Mouse (Mus musculus) adrenal gland, adult 2 months (tissue): ENCODE measurements around the gene Esam. TPM values are rescaled to one million over a fixed set of nuclear protein-coding genes. Genes with fewer than 3 reads are reported as not detected.

Experiments
- DNase-seq: peaks from one replicate; pipeline ENCODE4 v3.0.0; 2021
- long read RNA-seq: library from polyadenylated mRNA; stranded (forward); transcript quantifications from one replicate; pipeline ENCODE4 v2.0.0, GENCODE M21; 2021
- polyA plus RNA-seq: library from polyadenylated mRNA; depleted of rRNA; stranded (reverse); fragments of >200 nt; gene quantifications from 2 replicates; pipeline ENCODE4 v1.2.3, GENCODE M21; 2012; rRNA removed
- total RNA-seq, 2 experiments: library from RNA; stranded (reverse); gene quantifications; 2 replicates each; pipeline ENCODE4 v1.2.3; 2021

Gene Esam
- total RNA-seq = 10 to 100 TPM; 23.5 to 42.4 TPM
- 49.2 and 59.1 TPM in 2 replicates for polyA plus RNA-seq
- long read RNA-seq, transcript Esam-201 (7 exons, 1,865 nt) = major isoform, 40 of 49 reads
- long read RNA-seq, partial matches to known transcripts = 2 of 49 reads
- long read RNA-seq, other reads (novel, unspliced or antisense) = 7 of 49 reads

DNA sequence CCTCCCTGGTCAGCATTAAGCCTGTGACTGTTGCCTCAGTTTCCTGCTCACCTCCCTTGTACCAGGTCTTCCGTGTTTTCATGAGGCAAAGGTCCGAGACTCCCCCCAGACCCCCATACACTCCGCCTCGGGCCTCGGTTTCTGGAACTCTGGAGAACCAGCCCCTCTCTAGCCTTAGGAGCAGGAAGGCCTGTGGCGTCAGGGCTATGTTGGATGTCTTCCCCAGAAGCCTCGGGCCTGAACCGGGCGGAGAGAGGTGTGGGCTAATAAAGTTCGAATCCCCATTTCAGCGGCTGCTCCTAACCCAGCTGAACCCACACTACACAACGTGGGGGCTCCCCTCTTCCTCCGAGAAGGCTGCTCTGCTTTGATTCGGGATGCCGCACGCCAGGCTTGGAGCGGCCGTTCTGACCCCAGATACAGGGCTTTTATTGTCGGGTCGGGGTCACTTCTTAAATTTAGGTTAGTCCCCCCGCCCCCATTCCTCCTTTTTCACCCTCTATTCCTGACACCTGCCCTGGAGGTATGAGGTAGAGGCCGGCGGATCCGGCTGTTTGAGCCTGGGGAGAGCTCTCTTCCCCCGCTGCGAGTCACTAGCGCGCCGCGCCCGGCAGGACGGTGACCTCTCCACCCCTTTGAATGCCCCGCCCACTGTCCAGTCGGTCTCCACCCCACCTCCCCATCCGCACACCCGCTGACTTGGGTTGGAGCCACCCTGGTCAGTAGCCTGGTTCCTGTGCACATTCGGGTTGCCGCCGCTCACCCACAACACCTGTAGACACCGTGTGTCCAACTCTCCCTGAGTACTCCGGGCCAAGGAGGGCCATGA is at the start of gene Esam:
TSS of gene Esam (plus strand) at position 683 of the 829 bp plus-strand sequence.
- DNase-seq = peak; percentile 86

DNA sequence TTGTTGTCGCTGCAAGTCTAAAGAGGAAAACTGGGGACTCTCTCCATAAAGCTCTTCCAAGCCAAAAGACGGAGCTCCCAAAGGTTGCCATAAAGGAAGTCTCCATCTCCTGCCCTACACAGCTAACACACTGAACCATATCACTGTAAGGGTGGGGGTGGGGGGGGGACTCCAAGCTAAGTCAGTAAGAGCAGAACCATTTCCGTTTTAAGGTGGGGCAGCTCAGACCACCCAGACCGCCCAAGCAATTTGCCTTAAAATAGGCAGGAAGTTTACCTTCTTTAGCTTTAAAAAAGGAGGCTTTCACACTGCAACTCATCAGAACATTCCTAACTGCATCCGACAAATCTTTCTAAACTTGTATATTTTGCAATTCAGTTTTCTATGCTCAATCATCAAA is 42.7 kb upstream of the Esam start:
- DNase-seq = no peak

- DNase-seq = peak; percentile 4
Observed at GRCm38 (mm10) chr9:37488041-37488440, 39.8 kb upstream of the Esam start.

DNA sequence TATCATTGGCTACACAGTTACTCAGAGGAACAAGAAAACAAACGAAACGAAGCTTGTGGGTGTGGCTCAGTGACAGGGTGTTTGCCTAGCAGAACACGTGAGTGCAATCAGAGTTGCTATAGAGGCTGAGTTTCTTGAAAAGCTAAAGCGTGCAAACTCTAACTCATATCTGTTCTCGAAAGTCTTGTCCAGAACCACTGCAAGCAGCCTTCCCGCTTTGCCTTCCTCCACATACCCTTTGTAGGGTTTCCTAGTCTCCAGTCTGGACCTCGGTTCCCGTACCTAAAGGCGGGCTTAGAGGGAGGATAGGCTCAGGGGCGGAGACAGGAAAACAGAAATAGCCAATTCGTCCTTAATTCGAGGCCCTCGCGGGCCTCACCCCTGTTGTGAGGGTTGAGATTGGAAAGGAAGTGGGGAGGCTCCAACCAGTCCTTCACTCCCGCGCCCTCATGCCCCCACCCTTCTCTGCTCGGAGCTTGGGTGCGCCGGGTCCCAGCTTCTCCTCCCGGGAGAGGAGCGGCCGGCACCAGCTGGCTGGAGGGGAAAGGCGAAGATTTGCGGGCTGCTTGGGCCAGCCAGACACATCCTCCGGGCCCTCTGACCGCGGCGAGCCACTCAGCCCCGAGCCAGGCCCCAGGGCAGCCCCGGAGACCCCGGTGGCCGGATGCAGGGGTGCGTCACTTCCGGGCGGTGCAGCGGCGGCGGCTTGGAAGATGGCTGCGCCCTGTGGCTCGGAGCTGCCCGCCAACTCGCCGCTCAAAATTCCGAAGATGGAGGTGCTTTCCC is 39.1 kb upstream of the Esam start, which contains the start of gene Msantd2:
TSS of gene Msantd2 (plus strand) at position 709 of the 786 bp plus-strand sequence.
- DNase-seq = peak; percentile 95

GRCm38 (mm10) chr9:37489446-37490120 is 38.3 kb upstream of the Esam start:
- peak; percentile 69 for DNase-seq

- no peak for DNase-seq
Observed at GRCm38 (mm10) chr9:37495761-37496160, 32.1 kb upstream of the Esam start.

- DNase-seq = no peak
Observed at GRCm38 (mm10) chr9:37496325-37496724, 31.6 kb upstream of the Esam start.

DNA sequence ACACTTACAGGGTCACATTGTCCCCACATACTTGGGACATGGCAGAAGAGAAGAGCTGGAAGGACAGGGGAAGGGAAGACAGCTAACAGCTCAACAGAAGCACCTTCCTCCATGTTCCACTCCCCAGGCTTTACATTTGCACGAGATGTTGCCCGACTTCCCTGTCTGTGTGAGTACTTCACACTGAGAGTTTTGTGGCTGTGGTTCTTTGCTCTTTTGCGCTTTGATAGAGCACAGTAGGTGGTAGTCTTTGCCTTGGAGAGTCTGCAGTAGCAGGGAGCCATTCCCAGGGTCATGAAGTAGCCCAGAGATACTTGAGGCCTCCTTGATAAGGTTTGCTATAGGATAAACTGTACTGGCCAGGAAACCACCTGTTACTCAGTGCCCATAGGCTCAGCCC is 27.7 kb upstream of the Esam start:
- DNase-seq = no peak

GRCm38 (mm10) chr9:37501170-37501569 is 26.7 kb upstream of the Esam start:
- no peak for DNase-seq

- no peak for DNase-seq
Observed at GRCm38 (mm10) chr9:37504348-37504747, 23.5 kb upstream of the Esam start.

DNA sequence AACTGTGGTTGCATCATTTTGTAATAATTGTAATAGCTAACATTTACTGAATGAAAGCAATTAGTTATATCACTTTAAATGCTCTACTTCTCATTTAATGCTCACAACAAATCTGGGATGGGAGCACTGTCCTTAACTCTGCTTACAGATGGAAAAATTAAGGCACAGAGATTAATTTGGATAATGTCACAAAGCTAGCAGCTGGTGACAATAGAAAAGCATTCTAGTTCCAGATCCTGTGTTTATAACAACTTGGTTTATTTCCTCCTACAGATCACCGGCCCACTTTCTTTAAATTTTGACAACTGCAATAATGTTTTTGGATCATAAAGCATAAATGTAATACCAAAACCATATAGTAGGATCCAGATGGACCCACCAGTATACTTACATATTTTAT is 21.9 kb upstream of the Esam start:
- no peak for DNase-seq

DNA sequence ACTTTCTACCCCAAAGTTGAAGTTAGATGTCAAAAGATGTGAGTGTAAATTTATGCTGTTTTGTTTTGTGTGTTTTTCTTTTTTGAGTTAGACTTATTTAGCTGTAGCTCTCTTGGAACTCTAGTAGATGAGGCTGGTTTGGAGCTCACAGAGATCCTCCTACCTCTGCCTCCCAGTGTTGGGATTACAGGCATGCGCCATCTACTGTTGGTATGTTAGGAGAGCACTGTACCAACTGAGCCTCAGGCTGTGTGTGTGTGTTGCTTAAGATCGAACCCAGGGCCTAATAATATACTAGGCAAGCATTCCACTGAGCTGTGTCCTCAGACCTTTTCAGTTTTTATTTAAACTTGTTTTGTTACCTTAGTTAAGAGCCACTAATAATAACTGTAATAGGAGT is 15.8 kb upstream of the Esam start:
- no peak for DNase-seq

DNA sequence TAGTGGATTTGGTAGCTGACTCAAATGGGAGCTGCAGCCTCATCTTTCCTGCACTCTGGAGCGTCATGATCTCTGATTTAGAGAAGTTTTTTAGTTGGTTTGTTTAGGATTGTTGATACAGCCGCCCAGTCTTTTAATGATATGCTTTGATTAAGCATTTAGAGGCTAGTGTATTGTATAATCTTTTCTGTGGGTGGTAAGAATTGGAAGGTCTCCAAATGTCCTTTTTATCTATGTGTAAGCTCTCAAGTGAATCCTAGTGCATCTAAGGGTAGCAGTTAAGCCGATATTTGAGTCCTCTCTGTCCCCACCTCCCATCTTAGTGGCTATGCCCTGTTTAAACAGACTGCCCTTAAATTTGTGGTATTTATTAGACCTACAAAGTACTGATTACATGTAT is 13.4 kb upstream of the Esam start:
- DNase-seq = no peak

GRCm38 (mm10) chr9:37517467-37517866 is 10.4 kb upstream of the Esam start:
- DNase-seq = no peak

GRCm38 (mm10) chr9:37518991-37519390 is 8.9 kb upstream of the Esam start:
- DNase-seq = no peak

DNA sequence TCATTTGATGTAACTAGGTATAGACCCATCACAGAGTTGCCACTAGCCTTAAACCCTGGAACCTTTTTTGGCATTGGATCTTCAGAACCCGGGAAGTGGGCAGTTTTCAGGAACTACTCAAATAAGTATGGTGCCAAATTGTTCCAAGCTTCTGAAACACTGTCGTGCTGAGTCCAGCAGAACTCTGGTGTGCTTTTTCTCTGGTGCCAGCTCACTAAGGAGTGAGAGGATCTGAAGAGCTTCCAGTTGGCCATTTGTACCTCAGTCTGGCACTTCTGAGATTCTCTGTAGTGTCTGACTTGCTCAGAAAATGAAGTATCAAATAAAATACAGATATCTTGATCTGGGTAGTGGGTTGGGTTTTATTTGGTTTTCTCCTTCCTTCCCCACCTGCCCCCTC is 7.9 kb upstream of the Esam start:
- DNase-seq = no peak

DNA sequence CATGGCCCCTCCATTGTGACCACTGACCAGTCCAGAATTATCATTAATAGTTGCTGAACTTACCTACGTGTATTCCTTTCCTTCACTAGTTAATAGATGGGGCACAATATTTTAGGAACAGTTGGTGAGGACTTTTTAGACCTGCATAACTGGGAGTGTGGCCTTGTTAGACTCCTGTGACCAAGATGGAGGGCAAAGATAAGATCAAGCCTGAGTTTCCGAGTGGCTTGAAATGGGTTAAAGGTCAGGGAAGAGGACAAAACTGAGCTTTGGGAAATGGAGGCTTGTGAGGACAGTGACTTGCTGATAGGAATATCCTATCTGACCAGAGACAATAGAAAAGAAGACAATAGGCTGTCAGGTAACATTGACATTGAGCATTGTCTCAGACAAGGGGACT is 2.4 kb upstream of the Esam start:
- DNase-seq = no peak

DNA sequence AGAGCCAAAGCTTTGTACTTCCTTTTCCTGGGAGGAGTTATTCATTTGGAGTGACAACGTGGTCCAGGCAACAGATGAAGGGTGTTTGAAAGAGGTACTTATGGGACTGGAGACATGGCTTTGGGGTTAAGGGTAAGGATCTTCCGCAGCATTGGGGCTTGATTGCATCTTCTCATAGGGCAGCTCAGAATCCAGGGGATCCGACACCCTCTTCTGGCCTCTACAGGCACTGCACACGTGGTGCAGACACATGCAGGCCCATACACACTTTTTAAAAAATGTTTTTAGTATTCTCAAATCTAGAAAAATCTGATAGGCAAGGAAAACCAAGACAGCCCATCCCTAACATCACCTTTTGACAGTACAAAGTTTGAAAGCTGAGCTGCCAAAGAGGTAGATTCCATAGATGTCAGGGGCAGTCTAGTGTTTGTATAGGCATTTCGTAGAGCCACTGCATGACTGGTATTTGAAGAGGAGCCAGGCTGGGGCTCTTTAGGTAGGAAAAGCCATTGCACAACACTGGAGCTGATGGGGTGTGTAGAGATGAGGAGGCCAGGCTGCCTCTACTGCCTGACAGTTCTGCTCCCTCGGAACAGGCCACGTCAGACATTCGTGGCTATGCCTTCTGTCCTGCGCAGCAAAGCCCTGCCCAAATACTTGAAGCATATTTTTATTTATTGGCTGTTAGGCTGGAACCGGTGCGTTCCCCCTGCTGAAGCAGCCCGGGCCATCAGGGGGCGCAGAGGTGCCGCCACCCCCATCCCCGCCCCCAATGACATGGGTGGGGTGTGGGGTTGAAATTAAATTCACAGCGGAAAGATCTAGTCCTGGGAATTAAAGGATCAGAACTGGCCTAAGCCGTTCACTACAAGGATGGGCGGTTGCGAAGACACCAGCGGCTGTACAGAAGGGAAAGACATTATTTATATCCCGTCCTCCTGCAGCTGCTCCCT is 1.2 kb upstream of the Esam start:
- peak; percentile 39 for DNase-seq

- no peak for DNase-seq
Observed at GRCm38 (mm10) chr9:37528225-37528970, 520 bp downstream of the Esam start.
